ENCODE assay signal across 8 mouse cellular contexts in genomic region chr3:96413581-96414125, GRCm38 (mm10). TPM values are rescaled to one million over a fixed set of nuclear protein-coding genes. Genes with fewer than 3 reads are reported as not detected.
DNase-seq lines count a peak whose midpoint lies in the region; ATAC-seq and TF ChIP-seq lines count a peak whose summit lies in the region.

No protein-coding gene starts in this region.

- 59% methylated on average over 9 of the region's 9 CpGs for WGBS in kidney, embryonic 14.5 days
- WGBS in hindbrain, embryonic 13.5 days, result 56% methylated on average over 9 of the region's 9 CpGs
- WGBS in midbrain, embryonic 12.5 days, result 37% methylated on average over 9 of the region's 9 CpGs

- TF ChIP-seq EP300 in MEL (IDR thresholded peaks at IDR 0.05; ENCODE audit: low read depth in 1 of 2, low read length in 2 of 2), result no peak; a peak in 1 of 4 replicates

- no peak for DNase-seq in kidney, postnatal 4 days
- peak; percentile 60 for DNase-seq in MEL (ENCODE audit: low read depth, low spot score)
- DNase-seq in layer of hippocampus, adult 11-12 months (ENCODE audit: low spot score), result no peak
- no peak for DNase-seq in left cerebral cortex, postnatal 4 days
- DNase-seq in adrenal gland, adult 8-10 months, result no peak

- no peak overlapping the region for H3K27ac ChIP-seq in kidney, embryonic 14.5 days (ENCODE audit: low read depth, low read length)
- peak overlapping the region; percentile 34; the same call in 1 of the 2 replicates for H3K27ac ChIP-seq in MEL (ENCODE audit: control insufficient read depth, low read depth, low read length)
- H3K27ac ChIP-seq in hindbrain, embryonic 13.5 days, result no peak overlapping the region; the same call in 1 of the 2 replicates
- H3K27ac ChIP-seq in midbrain, embryonic 12.5 days (replicated peaks), result no peak overlapping the region

- TF ChIP-seq RAD21 in MEL (IDR thresholded peaks at IDR 0.05; ENCODE audit: low read depth, low read length), result no peak

- no peaks in the 10 kb centered on the region for H3K36me3 ChIP-seq in kidney, embryonic 14.5 days (ENCODE audit: control insufficient read depth, insufficient read depth, low read length)
- H3K36me3 ChIP-seq in MEL (ENCODE audit: control insufficient read depth in 1 of 2, insufficient read depth in 2 of 2, low read length in 2 of 2), result peaks cover 0 to 20% of the 10 kb centered on the region in 2 experiments; a peak in 2 of 4 replicates
- no peaks in the 10 kb centered on the region for H3K36me3 ChIP-seq in hindbrain, embryonic 13.5 days
- H3K36me3 ChIP-seq in midbrain, embryonic 12.5 days, result no peaks in the 10 kb centered on the region

- H3K9me3 ChIP-seq in kidney, embryonic 14.5 days (ENCODE audit: control insufficient read depth, low read length), result no peaks in the 10 kb centered on the region
- no peaks in the 10 kb centered on the region for H3K9me3 ChIP-seq in MEL (replicated peaks; ENCODE audit: insufficient read depth, low read length)
- H3K9me3 ChIP-seq in hindbrain, embryonic 13.5 days, result no peaks in the 10 kb centered on the region
- no peaks in the 10 kb centered on the region for H3K9me3 ChIP-seq in midbrain, embryonic 12.5 days

- peak overlapping the region; percentile 73 for H3K4me2 ChIP-seq in kidney, embryonic 14.5 days (replicated peaks; ENCODE audit: low read depth, low read length)
- peak overlapping the region; percentile 79 for H3K4me2 ChIP-seq in hindbrain, embryonic 13.5 days
- H3K4me2 ChIP-seq in midbrain, embryonic 12.5 days (replicated peaks), result peak overlapping the region; percentile 74

- peaks cover 6% of the 10 kb centered on the region; the same call in 1 of the 2 replicates for H3K79me2 ChIP-seq in MEL (ENCODE audit: control insufficient read depth, insufficient read depth, low read length, poor library complexity)

- no peak for TF ChIP-seq CTCF in MEL (IDR thresholded peaks at IDR 0.05 in 2 of 3, conservative IDR thresholded peaks at IDR 0.05 in 1 of 3; ENCODE audit: control insufficient read depth in 1 of 3, insufficient read depth in 1 of 3, low read depth in 2 of 3, low read length in 3 of 3, poor library complexity in 1 of 3, severe bottlenecking in 1 of 3)

- H3K4me1 ChIP-seq in kidney, embryonic 14.5 days (ENCODE audit: control insufficient read depth, insufficient read depth, low read length), result peaks cover 5% of the 10 kb centered on the region; the same call in 1 of the 2 replicates
- peaks cover 8 to 19% of the 10 kb centered on the region in 2 experiments; a peak in 3 of 4 replicates for H3K4me1 ChIP-seq in MEL (ENCODE audit: control insufficient read depth in 1 of 2, insufficient read depth in 2 of 2, low read length in 2 of 2)
- H3K4me1 ChIP-seq in hindbrain, embryonic 13.5 days (replicated peaks), result peaks cover 12% of the 10 kb centered on the region; the same call in 1 of the 2 replicates
- H3K4me1 ChIP-seq in midbrain, embryonic 12.5 days, result 0 out of 2 replicates have a peak, but pooled peaks cover 9% of the 10 kb centered on the region

- H3K9ac ChIP-seq in kidney, embryonic 14.5 days (ENCODE audit: low read depth, low read length), result peak overlapping the region; percentile 90; the same call in 1 of the 2 replicates
- H3K9ac ChIP-seq in MEL (ENCODE audit: control insufficient read depth, low read depth, low read length, poor library complexity, severe bottlenecking), result peak overlapping the region; percentile 90
- H3K9ac ChIP-seq in hindbrain, embryonic 13.5 days, result no peak overlapping the region
- peak overlapping the region; percentile 96 for H3K9ac ChIP-seq in midbrain, embryonic 12.5 days (replicated peaks)

- intact Hi-C loops in left cerebral cortex, postnatal 4 days (cut with DNase I), result no loop called here

- peak overlapping the region; percentile 60 for H3K4me3 ChIP-seq in kidney, embryonic 14.5 days (ENCODE audit: low read length)
- H3K4me3 ChIP-seq in MEL (ENCODE audit: control insufficient read depth in 1 of 2, insufficient read depth in 1 of 2, low read depth in 2 of 2, low read length in 2 of 2), result peak overlapping the region; percentile 77 to 90
- H3K4me3 ChIP-seq in hindbrain, embryonic 13.5 days, result peak overlapping the region; percentile 67
- peak overlapping the region; percentile 75 for H3K4me3 ChIP-seq in midbrain, embryonic 12.5 days

- ATAC-seq in kidney, embryonic 14.5 days (ENCODE audit: low FRiP score, low TSS enrichment), result no peak
- no peak for ATAC-seq in hindbrain, embryonic 13.5 days (ENCODE audit: low FRiP score)
- no peak for ATAC-seq in midbrain, embryonic 12.5 days (ENCODE audit: low FRiP score, low read depth)

- H3K27me3 ChIP-seq in kidney, embryonic 14.5 days (ENCODE audit: control insufficient read depth, insufficient read depth, low read length), result peaks cover 25% of the 10 kb centered on the region
- no peaks in the 10 kb centered on the region for H3K27me3 ChIP-seq in MEL (ENCODE audit: control insufficient read depth in 1 of 2, insufficient read depth in 2 of 2, low read length in 2 of 2)
- H3K27me3 ChIP-seq in hindbrain, embryonic 13.5 days, result peaks cover 34% of the 10 kb centered on the region
- H3K27me3 ChIP-seq in midbrain, embryonic 12.5 days, result peaks cover 39% of the 10 kb centered on the region

- TF ChIP-seq POLR2A in MEL (IDR thresholded peaks at IDR 0.05; ENCODE audit: control insufficient read depth in 1 of 2, insufficient read depth in 1 of 2, low read depth in 1 of 2, low read length in 2 of 2, poor library complexity in 1 of 2), result no peak; a peak in 1 of 4 replicates

TF ChIP-seq in MEL, 35 proteins besides CTCF, POLR2A, EP300 and RAD21:
- TF ChIP-seq NELFE (IDR thresholded peaks at IDR 0.05; ENCODE audit: low read depth, low read length) (no peak), CHD1 (IDR thresholded peaks at IDR 0.05; ENCODE audit: low read depth, low read length) (peak; percentile 88)

RNA-seq across cellular contexts. Expression of gene BC107364, which starts 38.5 kb away (rescaled TPM):
- 0.20 TPM in 1 of 2 replicates, not detected in the other for polyA plus RNA-seq in kidney, embryonic 14.5 days (2014; fragmentation: Nextera tagmentation; extraction: Ambion mirVana)
- not detected in 2 replicates for total RNA-seq in MEL (2012; rRNA removed)
- under 1 TPM in 1 of 2 experiments, not detected in 1; 0.17 TPM for polyA plus RNA-seq in MEL (2012; ENCODE audit: insufficient read depth in 1 of 2, insufficient read length in 2 of 2, low read depth in 1 of 2, low replicate concordance in 2 of 2, missing spikeins in 1 of 2)
- not detected in 2 replicates for polyA plus RNA-seq in hindbrain, embryonic 13.5 days (2015; fragmentation: Nextera tagmentation; extraction: Ambion mirVana)
- polyA plus RNA-seq in midbrain, embryonic 12.5 days (2016; fragmentation: Nextera tagmentation; extraction: Ambion mirVana), result 0.26 TPM in 1 of 2 replicates, not detected in the other
- not detected for total RNA-seq in left cerebral cortex, postnatal 4 days (2021)
- not detected for total RNA-seq in adrenal gland, adult 8-10 months (2022)
